Mouse (Mus musculus) left cerebral cortex, adult 2 months (tissue): ENCODE data around the gene Cldn7. TPM values are rescaled to one million over a fixed set of nuclear protein-coding genes. Genes with fewer than 3 reads are reported as not detected.

Experiments used
- DNase-seq, 2 experiments: peaks; one replicate each; pipeline ENCODE4 v3.0.0; 2021 to 2022; ENCODE audit warnings: low spot score in 2 of 2, mixed read lengths in 1 of 2; ENCODE audit errors: extremely low spot score in 1 of 2
- H3K27ac ChIP-seq: fragments of 200-600 bp; 2 replicates; pipeline ENCODE4 v1.8.1; 2022
- H3K4me3 ChIP-seq: fragments of 200-600 bp; 2 replicates; pipeline ENCODE4 v1.8.1; 2022
- CTCF ChIP-seq: fragments of 200-600 bp; IDR thresholded peaks from 2 replicates; pipeline ENCODE4 v1.8.1; 2022; ENCODE audit warnings: antibody characterized with exemption, mild to moderate bottlenecking, moderate library complexity
- intact Hi-C: fragments of 180-260 bp; cut with DNase I; formaldehyde crosslinking; loops from one replicate; pipeline ENCODE4 v1.15.1; 2025
- total RNA-seq, 2 experiments: library from RNA; stranded (reverse); gene quantifications; 2 replicates each; pipeline ENCODE4 v1.2.3; 2021

Cldn7 gene
- total RNA-seq, 2 experiments from 2014 or later: not detected

- peak; percentile 68 to 79 for DNase-seq
- intact Hi-C loops: no loop called here
Observed at GRCm38 (mm10) chr11:69997070-69997509, 32.5 kb downstream of the Cldn7 start.

GRCm38 (mm10) chr11:69998567-69999491 is 34.2 kb downstream of the Cldn7 start:
- Histone ChIP-seq H3K27ac (no peak overlapping the region), H3K4me3 (no peak overlapping the region)
- TF ChIP-seq CTCF: peak; percentile 40
- no peak for DNase-seq
- intact Hi-C loops: no loop called here

More at GRCm38 (mm10) chr11:69997070-69997509, 32.5 kb downstream of the Cldn7 start:
- no peak for TF ChIP-seq CTCF
- H3K4me3 ChIP-seq: peak overlapping the region; percentile 87
- H3K27ac ChIP-seq: peak overlapping the region; percentile 95

GRCm38 (mm10) chr11:69999666-70000065 is 35.1 kb downstream of the Cldn7 start:
- H3K4me3 ChIP-seq: no peak overlapping the region
- intact Hi-C loops: loop anchor here (2.0 kb wide), 1 partner anchor 15 kb away; the partner anchor contains the start of gene Acadvl
- no peak for DNase-seq
- TF ChIP-seq CTCF: no peak
- 0 out of 2 replicates have a peak overlapping the region, but pooled peaks have one; percentile 17 for H3K27ac ChIP-seq

GRCm38 (mm10) chr11:70000396-70000898 is 35.9 kb downstream of the Cldn7 start, which contains the start of gene Dvl2:
Gene Dvl2 (plus strand): TSS chr11:70000595.
- peak; percentile 87 to 90 for DNase-seq
- Histone ChIP-seq H3K4me3 (peak within 1 kb of the TSS; percentile 65), H3K27ac (peak within 1 kb of the TSS; percentile 98)
- intact Hi-C loops: loop anchor here (2.0 kb wide), 1 partner anchor 14 kb away; the partner anchor contains the start of gene Acadvl
- TF ChIP-seq CTCF: no peak

GRCm38 (mm10) chr11:70001159-70001558 is 36.6 kb downstream of the Cldn7 start:
- Histone ChIP-seq H3K27ac (peak overlapping the region; percentile 98), H3K4me3 (peak overlapping the region; percentile 65)
- TF ChIP-seq CTCF: no peak
- intact Hi-C loops: loop anchor here (2.0 kb wide), 1 partner anchor 14 kb away; the partner anchor contains the start of gene Acadvl
- no peak for DNase-seq

- TF ChIP-seq CTCF: peak; percentile 50
- DNase-seq: no peak
- Histone ChIP-seq H3K27ac (no peak overlapping the region), H3K4me3 (no peak overlapping the region; the same call in 1 of the 2 replicates)
- intact Hi-C loops: loop anchor here (2.0 kb wide), 1 partner anchor 13 kb away; the partner anchor contains the start of gene Acadvl
Observed at GRCm38 (mm10) chr11:70001865-70002264, 37.3 kb downstream of the Cldn7 start.

- DNase-seq: no peak
- TF ChIP-seq CTCF: no peak
- intact Hi-C loops: no loop called here
- no peak overlapping the region for H3K4me3 ChIP-seq
- no peak overlapping the region for H3K27ac ChIP-seq
Observed at GRCm38 (mm10) chr11:70002471-70002870, 37.9 kb downstream of the Cldn7 start.

GRCm38 (mm10) chr11:70005521-70005920 is 40.9 kb downstream of the Cldn7 start:
- H3K4me3 ChIP-seq: no peak overlapping the region
- intact Hi-C loops: no loop called here
- peak; percentile 38 for TF ChIP-seq CTCF
- no peak for DNase-seq
- no peak overlapping the region for H3K27ac ChIP-seq

GRCm38 (mm10) chr11:70010033-70010432 is 45.5 kb downstream of the Cldn7 start:
- Histone ChIP-seq H3K27ac (no peak overlapping the region), H3K4me3 (no peak overlapping the region)
- no peak for DNase-seq
- intact Hi-C loops: no loop called here
- no peak for TF ChIP-seq CTCF

- no peak for TF ChIP-seq CTCF
- Histone ChIP-seq H3K4me3 (no peak overlapping the region), H3K27ac (no peak overlapping the region)
- intact Hi-C loops: no loop called here
- DNase-seq: no peak
Observed at GRCm38 (mm10) chr11:70010548-70010947, 46.0 kb downstream of the Cldn7 start.

GRCm38 (mm10) chr11:70010961-70011360 is 46.4 kb downstream of the Cldn7 start:
- no peak for TF ChIP-seq CTCF
- intact Hi-C loops: no loop called here
- H3K27ac ChIP-seq: no peak overlapping the region
- no peak for DNase-seq
- H3K4me3 ChIP-seq: no peak overlapping the region

- no peak overlapping the region for H3K27ac ChIP-seq
- no peak for DNase-seq
- no peak overlapping the region for H3K4me3 ChIP-seq
- no peak for TF ChIP-seq CTCF
- intact Hi-C loops: no loop called here
Observed at GRCm38 (mm10) chr11:70012931-70013330, 48.4 kb downstream of the Cldn7 start.
